Mouse (Mus musculus) brain, embryonic 14.5 days (tissue): ENCODE measurements around the gene Dgkz.

Experiments used
- CTCF ChIP-seq: fragments of 200-500 bp; IDR thresholded peaks from 2 replicates; pipeline ENCODE4 v1.5.1; 2012; ENCODE audit warnings: inconsistent platforms, mild to moderate bottlenecking, moderate library complexity, borderline replicate concordance; ENCODE audit not compliant: insufficient read depth, insufficient read length; ENCODE audit errors: extremely low read depth
- POLR2A ChIP-seq: fragments of 200-500 bp; IDR thresholded peaks from 2 replicates; pipeline ENCODE4 v1.6.1; 2012; ENCODE audit warnings: mild to moderate bottlenecking, inconsistent platforms, borderline replicate concordance; ENCODE audit not compliant: poor library complexity, insufficient read depth, insufficient read length, severe bottlenecking; ENCODE audit errors: extremely low read depth

DNA sequence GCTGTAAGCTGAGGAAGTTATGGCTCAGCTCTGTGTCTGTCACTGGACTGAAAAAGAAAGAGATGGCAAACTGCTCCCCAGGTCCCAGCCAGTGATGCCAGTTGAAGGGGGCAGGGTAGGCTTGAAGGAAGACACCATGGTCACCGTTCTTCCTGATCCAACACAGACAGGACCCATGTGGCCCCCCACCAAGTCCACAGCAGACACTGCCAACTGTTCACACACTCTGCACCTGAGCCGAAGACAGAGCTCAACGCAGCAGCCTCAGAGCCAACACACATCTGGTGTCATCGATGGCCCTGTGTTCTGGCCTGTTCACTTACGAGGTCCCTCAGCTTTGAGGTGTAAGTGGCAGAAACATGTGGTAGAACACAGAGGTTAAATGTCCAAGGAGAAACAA is 15.2 kb downstream of the Dgkz start:
- TF ChIP-seq CTCF (no peak), POLR2A (no peak)
